Mouse (Mus musculus): Measurements from ENCODE around the gene 4931429L15Rik.

4931429L15Rik gene

GRCm38 (mm10) chr9:46327706-46328571 is 8.2 kb upstream of the 4931429L15Rik start:
- DNase-seq: no peak

- no peak for DNase-seq
These were observed 7.1 kb upstream of the 4931429L15Rik start for GRCm38 (mm10) chr9:46326694-46327405.

- DNase-seq: no peak
These were observed 675 bp upstream of the 4931429L15Rik start for GRCm38 (mm10) chr9:46320461-46320860.

- DNase-seq: no peak
These were observed 1.8 kb downstream of the 4931429L15Rik start for GRCm38 (mm10) chr9:46317957-46318356.

GRCm38 (mm10) chr9:46316909-46317308 is 2.9 kb downstream of the 4931429L15Rik start:
- no peak for DNase-seq

- no peak for DNase-seq
These were observed 3.4 kb downstream of the 4931429L15Rik start for GRCm38 (mm10) chr9:46316388-46316787.

GRCm38 (mm10) chr9:46315807-46316365 is 3.9 kb downstream of the 4931429L15Rik start:
- no peak for DNase-seq

- no peak for DNase-seq
These were observed 4.9 kb downstream of the 4931429L15Rik start for GRCm38 (mm10) chr9:46314921-46315320.

- peak; percentile 69 to 72 for DNase-seq
These were observed 5.3 kb downstream of the 4931429L15Rik start for GRCm38 (mm10) chr9:46314507-46314906.

GRCm38 (mm10) chr9:46309121-46309520 is 10.7 kb downstream of the 4931429L15Rik start:
- DNase-seq: no peak

- peak; percentile 61 to 63 for DNase-seq
These were observed 17.6 kb downstream of the 4931429L15Rik start for GRCm38 (mm10) chr9:46302142-46302541.

GRCm38 (mm10) chr9:46298381-46298780 is 21.4 kb downstream of the 4931429L15Rik start:
- no peak for DNase-seq

GRCm38 (mm10) chr9:46282631-46283436 is 37.0 kb downstream of the 4931429L15Rik start, which contains the start of gene Bud13:
Gene Bud13, plus strand, starts transcription at chr9:46283008.
- peak; percentile 96 for DNase-seq

GRCm38 (mm10) chr9:46274494-46274893 is 45.3 kb downstream of the 4931429L15Rik start:
- DNase-seq: no peak

GRCm38 (mm10) chr9:46272677-46273454 is 46.9 kb downstream of the 4931429L15Rik start, which contains the start of gene Zpr1:
Gene Zpr1, plus strand, starts transcription at chr9:46273064.
- peak; percentile 91 to 93 for DNase-seq

- no peak for DNase-seq
These were observed 47.7 kb downstream of the 4931429L15Rik start for GRCm38 (mm10) chr9:46272070-46272469.

GRCm38 (mm10) chr9:46270782-46271181 is 49.0 kb downstream of the 4931429L15Rik start:
- no peak for DNase-seq

- DNase-seq: no peak
These were observed 50.7 kb downstream of the 4931429L15Rik start for GRCm38 (mm10) chr9:46269125-46269524.

GRCm38 (mm10) chr9:46268343-46268873 is 51.4 kb downstream of the 4931429L15Rik start, which contains the start of gene Apoa5:
Gene Apoa5, plus strand, starts transcription at chr9:46268633.
- no peak for DNase-seq

GRCm38 (mm10) chr9:46261131-46261530 is 58.7 kb downstream of the 4931429L15Rik start:
- no peak for DNase-seq

- DNase-seq: no peak
These were observed 60.7 kb downstream of the 4931429L15Rik start for GRCm38 (mm10) chr9:46259111-46259510.
